Mouse (Mus musculus): Measurements from ENCODE around the gene Tmem88.

DNA sequence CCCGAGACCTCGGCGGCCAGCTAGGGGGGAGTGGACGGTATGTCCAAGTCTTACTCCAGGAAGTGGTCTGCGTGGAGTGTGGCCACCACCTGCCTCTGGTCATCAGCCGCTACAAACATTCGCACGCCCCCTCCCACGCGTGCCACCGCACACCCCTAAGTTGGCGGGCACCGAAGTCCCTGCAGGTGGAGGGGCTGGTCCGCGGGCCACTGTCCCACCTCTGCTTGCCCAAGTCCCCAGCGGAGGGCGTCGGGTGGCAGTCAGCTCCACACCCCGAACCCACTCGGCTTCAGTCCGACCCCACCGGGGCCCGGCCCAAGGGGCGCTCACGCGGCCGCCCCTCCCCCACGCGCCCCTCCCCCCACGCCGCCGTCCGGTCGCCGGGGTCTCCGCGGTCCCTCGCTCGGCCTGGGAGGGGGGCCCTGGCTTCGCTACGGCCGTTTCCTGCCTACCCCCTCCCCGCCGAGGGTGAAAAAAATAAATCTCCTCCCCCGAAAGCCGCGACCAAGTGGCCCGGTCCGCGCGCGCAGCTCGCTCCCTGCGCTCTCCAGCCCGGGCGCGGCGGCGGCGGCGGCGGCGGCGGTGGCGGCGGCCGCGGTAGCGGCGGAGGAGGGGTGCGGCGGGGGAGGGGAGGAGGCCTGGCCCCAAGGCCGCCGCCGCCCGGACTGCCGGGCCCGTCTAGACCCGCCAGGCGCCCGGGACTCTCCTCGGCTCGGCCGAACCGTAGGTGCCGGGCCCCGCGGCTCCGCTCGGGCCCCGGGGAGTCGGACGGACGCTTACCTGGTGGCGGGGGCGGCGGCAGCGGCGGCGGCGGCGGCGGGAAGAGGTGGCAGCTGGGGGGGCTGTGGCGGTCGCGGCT, 29.4 kb downstream of the Tmem88 start:
- no peak for TF ChIP-seq CTCF (IDR thresholded peaks at IDR 0.05)
- no peak for TF ChIP-seq EP300 (IDR thresholded peaks at IDR 0.05)
